Mouse (Mus musculus) kidney, postnatal 36 days (tissue): ENCODE measurements around the gene Josd1.

Experiments
- DNase-seq, 2 experiments: peaks; one replicate each; pipeline ENCODE4 v3.0.0; 2021 to 2022; ENCODE audit warnings: mixed read lengths in 2 of 2

Gene Josd1

GRCm38 (mm10) chr15:79691023-79691508, 3.3 kb upstream of the Josd1 start:
- DNase-seq: peak in 1 of 2 experiments; percentile 30

DNA sequence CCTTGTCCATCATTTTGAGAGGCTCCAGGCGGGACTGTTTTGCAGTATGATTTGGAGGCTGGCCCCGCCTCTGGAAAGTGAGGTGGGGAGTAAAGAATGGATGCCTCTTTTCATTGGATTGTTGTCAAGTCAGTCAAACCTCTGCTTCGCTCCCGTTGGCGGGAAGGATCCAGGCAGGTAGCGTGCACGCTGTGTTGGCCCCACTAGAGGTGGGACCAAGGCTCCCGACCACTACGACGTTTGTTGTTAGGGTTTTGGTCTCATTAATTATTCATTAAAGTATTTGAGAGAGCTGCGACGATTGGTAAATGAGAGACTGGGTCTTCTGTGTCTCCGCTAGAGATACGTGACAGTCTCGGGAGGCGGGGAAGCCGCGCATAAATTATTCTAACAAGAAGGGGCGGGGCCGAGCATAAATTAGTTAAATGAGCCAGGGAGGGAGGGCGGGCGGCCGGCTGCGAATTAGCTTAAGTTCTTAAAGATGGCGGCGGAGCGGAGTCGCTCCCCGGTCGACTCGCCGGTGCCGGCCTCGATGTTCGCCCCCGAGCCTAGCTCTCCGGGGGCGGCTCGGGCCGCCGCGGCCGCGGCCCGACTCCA, 2.8 kb upstream of the Josd1 start, which contains the start of gene Gtpbp1:
TSS of gene Gtpbp1 (plus strand) at position 420 of the 597 bp plus-strand sequence.
- DNase-seq: peak; percentile 98 to 99

DNA sequence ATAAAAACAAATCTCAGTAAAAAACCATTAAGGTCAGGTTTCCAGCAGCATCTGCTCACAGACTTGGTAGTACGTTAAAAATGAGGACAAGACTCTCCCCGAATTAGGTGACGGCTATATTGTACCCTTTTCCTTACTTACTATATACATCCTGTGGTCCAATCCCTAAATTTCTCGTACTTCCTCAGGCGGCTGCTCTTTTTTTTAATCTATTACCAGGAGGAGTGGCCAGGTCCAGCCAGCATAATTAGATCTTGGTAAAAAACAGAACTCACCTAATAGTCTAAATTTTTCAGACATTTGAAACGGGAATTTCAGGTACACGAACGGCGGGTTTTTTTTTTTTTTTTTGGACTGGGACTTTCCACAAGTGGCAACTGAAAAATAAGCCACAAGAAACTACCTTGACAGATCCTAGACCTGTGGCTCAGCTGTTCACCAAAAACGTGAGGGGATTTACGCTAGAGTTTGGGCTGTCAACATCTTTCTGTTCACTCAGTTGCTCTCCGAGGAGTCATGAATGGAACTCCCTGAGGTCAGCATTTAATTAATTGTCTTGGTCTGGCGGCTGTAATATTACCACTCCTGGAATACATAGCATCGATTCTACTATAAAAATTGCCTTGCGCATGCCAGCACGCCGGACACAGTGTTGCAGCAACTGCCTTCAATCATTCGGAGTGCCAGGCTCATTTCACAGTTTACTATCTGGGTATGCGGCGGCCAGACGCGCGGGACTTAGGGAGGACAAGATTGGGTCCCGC, 2.1 kb upstream of the Josd1 start:
- no peak for DNase-seq

- DNase-seq: no peak
These were observed 693 bp upstream of the Josd1 start for GRCm38 (mm10) chr15:79688268-79688956.

- DNase-seq: no peak
These were observed 544 bp downstream of the Josd1 start for GRCm38 (mm10) chr15:79687175-79687574.

GRCm38 (mm10) chr15:79686046-79686869, 1.5 kb downstream of the Josd1 start:
- no peak for DNase-seq

- peak; percentile 55 to 74 for DNase-seq
These were observed 2.5 kb downstream of the Josd1 start for GRCm38 (mm10) chr15:79685141-79685641.

- no peak for DNase-seq
These were observed 3.1 kb downstream of the Josd1 start for GRCm38 (mm10) chr15:79684616-79685015.

DNA sequence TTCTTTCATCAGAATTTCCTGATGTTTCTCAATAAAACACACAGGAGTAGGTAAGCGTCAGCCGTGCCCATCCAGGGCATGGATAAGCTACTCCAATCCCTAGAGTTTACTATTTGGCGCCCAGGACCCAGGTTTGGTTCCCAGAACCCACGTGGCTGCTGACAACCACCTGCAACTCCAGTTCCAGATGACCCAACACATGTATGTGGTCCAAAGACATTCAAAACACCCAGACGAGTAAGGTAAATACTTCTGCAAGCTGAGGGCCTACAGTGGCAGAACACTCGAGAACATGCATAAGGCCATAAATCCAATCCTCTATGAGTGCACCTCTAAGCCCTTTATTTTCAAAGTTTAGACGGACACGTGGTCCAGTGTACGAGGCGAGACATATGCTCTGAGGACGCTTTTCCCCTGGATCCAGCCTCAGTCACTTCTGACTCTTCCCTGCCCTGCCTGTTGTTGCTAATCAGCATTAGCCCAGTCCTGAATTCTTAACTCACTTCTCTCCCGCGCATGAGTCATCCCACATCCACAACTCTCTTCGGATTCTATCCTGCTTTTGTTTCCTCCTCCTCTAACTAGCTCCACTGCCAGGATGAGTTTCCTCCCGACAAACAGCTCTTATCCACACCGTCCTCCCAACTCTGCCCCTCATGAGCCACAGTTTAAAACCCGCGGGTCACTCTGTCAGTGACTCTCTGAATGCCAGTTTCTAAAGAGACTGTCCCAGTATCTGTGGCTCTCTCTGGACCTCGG, 3.8 kb downstream of the Josd1 start:
- DNase-seq: no peak

- DNase-seq: peak in 1 of 2 experiments; percentile 47
These were observed 4.6 kb downstream of the Josd1 start for GRCm38 (mm10) chr15:79683146-79683545.

- peak; percentile 51 to 55 for DNase-seq
These were observed 5.7 kb downstream of the Josd1 start for GRCm38 (mm10) chr15:79681973-79682372.

DNA sequence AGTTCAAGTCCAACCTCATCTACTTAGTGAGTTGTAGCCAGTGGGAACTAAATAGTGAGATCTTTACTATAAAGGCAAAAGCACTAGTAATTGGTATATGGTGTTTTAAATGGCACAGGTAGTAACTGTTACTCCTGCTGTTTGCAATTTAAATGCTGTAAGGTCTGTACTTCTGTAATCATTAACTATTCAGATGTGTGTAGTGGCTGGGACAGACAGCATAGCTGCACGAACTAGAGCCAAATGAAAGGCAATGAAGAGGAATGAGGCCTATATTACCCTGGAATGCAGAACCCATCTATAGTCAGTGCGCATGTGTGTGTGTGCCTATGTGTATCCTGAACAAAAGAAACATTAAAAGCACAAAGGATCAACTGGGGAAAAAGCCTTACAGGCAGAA, 9.8 kb downstream of the Josd1 start:
- DNase-seq: peak in 1 of 2 experiments; percentile 38

DNA sequence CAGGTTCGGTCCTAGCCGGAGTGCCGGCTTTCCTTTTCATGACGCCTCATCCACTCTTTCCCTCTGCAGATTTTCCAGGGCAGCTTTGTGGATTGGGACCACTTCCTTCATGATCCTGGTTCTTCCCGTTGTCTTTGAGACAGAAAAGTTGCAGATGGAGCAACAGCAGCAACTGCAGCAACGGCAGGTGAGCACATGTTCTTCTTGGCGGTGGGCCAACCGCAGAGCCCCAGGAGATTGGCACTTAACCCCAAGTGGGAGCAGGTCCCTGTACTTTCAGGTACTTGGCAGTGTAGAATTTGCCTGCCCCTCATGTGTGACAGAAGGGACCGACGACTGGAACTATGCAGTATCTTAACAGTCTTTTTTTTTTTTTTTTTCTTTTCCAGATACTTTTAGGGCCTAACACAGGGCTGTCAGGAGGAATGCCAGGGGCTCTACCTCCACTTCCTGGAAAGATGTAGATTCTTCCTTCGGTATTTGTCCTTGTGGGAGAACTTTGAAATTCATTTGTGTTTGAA, 15.8 kb downstream of the Josd1 start:
- peak in 1 of 2 experiments; percentile 51 for DNase-seq

GRCm38 (mm10) chr15:79670972-79671299, 16.8 kb downstream of the Josd1 start:
- no peak for DNase-seq

DNA sequence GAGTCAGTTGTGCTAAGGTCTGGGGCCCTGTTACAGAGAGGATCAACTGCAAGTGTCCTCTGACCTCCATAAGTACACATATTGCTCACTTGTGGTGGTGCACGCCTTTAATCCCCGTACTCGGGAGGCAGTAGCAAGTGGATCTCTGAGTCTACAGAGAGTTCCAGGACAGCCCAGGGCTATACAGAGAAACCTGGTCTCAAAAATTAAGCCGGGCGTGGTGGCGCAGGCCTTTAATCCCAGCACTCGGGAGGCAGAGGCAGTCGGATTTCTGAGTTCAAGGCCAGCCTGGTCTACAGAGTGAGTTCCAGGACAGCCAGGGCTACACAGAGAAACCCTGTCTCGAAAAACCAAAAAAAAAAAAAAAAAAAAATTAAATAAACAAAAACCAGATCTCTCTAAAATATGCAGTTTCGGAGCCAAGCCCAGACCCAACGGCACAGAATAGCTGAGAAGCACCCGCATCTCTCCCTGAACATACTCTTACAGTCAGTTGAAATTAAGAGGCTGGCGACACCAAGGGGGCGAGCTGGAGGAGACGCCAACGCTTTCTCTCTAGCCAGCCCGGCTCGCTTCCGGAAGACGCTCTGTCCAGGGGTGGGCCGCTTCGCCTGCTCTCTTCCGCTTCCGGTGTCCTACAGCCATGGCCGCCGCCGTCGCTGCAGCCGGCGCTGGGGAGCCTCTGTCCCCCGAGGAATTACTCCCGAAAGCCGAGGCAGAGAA, 17.3 kb downstream of the Josd1 start, which contains the start of gene Tomm22:
TSS of gene Tomm22 (plus strand) at position 613 of the 723 bp plus-strand sequence.
- peak; percentile 93 for DNase-seq

DNA sequence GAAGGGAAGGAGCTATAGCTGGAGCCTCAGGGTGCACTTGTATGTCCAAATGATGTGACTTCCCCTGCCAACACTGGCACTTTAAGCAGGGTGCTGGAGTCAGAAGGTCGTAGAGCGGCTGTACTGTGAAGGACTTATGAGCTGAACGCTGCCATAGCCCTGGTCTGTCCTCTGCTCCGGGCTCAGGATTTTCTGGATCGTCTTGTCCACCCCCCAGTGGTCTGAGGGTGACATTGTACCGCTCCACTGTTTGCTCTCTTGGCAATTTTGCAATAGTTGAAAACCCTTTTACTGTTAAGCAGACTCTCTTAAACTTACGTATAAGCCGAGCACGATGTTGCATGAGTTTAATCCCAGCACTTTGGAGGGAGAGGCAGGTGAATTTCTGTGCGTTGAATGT, 18.5 kb downstream of the Josd1 start:
- DNase-seq: peak in 1 of 2 experiments; percentile 34

DNA sequence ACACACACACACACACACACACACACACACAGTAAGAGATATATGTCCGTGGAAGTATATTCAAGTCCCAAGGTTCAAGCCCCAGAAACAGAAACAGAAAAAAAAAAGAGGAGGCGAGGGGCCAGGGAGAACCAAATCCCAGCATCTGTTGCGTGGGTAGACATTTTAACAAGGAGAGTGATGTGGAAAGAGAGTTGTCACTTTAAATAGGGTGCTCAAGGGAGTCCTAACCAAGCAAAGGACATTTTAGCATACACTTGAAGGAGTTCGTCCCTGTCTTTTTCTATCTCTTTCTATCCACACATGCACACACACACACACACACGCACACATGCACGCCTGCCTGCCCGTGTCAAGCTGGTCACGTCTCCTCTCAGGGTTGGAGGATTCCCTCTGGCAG, 23.1 kb downstream of the Josd1 start:
- DNase-seq: no peak

DNA sequence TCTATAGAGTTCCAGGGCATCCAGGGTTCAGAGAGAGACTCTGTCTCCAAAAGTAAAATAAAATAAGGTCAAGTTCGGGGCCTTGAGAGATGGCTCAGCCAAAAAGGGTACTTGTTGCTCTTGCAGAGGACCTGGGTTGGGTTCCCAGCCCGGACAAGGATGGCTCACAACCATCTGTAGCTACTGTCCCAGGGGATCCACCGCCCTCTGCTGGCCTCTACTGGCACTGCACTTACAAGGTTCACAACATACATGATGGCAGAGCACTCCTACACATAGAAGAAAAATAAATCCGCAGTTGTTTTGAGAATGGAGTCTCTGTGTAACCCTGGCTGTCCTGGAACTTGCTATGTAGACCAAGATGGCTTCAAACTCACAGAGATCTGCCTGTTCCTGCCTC, 25.9 kb downstream of the Josd1 start:
- peak; percentile 31 to 70 for DNase-seq

GRCm38 (mm10) chr15:79658531-79659375, 29.0 kb downstream of the Josd1 start, which contains the start of the genes Fam227a and Cby1:
Fam227a (minus strand) TSS chr15:79658956.
Cby1 (plus strand) TSS chr15:79659199.
- peak; percentile 96 to 97 for DNase-seq
